Mouse (Mus musculus): ENCODE results near the gene Alox15.
A peak's percentile ranks its signal among the peaks of the same experiment; 100 is the strongest.

Alox15 gene

DNA sequence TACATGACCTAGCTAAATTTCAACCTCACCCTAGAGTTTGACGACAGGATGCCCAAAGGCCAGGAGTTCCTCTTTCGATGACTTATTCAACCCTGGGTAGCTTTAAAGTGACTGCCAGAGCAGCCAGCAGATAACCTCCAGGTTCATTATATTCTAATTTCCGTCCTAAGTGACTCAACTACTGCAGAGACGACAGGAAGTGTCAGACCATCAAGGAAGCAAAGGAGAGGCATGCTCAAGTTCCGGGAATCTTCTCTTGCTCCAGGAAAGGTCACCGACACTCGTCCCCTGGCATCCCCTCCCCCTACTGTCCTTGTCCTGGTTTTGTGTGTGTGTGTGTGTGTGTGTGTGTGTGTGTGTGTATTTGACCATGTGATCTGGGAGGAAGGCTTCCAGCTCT is 45.7 kb downstream of the Alox15 start:
- peak; percentile 62 for DNase-seq

DNA sequence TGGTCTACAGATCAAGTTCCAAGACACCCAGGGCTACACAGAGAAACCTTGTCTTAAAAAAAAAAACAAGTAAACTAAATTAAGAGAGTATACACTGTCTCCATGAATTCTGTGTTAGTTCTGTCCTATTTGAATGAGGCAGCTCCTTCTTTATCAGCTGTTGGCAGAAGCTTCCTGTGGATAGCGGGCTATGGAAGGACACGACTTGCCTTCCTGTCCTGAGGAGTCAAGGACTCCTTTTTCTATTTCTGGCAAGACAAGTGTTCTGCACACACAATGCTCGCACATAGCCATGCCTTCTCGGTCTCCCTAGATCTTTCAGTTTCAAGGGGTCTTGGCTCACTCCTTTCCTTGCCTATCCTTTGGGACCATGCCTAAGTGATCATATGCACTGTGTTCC is 49.5 kb downstream of the Alox15 start:
- no peak for DNase-seq

DNA sequence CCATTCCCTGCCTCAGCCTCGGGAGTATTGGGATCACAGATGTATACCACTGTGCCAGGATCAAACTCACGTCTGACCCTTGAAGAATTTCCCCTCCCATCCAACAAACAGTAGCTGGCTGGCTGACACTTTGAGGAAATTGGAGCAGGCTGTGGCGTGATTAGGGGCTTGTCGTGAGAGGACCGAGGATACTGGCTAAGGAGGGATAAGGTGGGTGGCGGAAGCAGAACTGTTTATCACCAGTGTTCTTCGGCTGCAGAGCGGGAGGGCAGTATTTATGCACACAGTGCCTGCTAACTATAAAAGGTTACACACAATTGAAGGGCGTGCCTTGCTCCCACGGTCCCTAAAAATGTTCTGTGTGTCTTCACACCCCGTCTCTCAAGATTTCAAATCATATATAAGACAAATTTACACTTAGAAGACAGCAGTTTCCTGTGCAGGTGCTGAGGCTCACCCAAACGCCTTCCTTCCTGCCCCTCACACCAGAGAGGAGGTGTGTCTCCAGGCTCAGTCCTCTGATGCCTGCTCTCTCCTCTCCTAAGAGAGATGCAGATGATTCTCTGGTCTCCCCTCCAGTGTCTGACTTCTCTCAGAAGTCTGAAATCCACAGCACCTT is 53.9 kb downstream of the Alox15 start:
- peak; percentile 38 for DNase-seq

DNA sequence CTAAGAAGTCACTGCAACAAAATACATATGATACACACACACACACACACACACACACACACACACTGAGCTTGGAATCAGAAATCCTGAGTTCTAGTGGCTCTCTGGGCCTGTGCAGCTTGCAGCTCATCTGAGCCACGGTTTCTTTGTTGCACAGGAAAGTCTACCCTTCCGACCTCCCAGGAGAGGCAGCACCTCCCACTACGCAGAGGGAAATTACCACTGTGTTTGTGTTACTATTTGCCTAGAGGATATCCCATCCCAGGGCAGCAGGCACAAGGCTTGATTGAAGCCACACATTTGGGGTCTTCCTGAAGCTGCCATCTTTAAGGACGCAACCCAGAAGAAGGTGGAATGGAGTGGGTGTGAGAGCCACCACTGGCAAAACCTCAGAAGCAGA is 54.4 kb downstream of the Alox15 start:
- DNase-seq, result peak; percentile 25
